Mouse (Mus musculus): ENCODE measurements around the gene Dgcr2. TPM values are rescaled to one million over a fixed set of nuclear protein-coding genes. Genes with fewer than 3 reads are reported as not detected.
A peak's percentile ranks its signal among the peaks of the same experiment; 100 is the strongest.

Gene Dgcr2
- polyA plus RNA-seq, 1 experiment from 2014 or later: 97.9 TPM

DNA sequence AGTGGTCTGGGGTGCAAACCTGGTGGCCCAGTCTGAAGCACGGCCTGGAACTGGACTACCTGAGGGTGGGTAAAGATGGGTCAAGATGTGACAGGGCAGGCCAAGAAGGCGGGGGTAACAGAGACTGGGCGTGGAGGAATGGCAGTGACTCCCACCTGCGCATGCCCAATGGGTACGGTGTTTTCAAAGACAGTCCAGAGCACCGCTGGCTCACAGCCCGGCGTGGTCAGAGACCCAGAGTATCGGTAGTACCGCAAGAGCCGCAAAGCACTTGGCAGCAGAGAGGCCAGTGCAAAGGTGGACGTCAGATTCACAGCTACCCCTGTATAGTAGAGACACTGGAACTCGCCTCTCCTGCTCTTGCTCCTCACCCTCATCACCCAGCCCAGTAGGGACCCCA lies 62.9 kb downstream of the Dgcr2 start:
- Histone ChIP-seq H3K36me3 (replicated peaks) (peaks cover 7% of the 10 kb centered on the region; the same call in 1 of the 2 replicates), H3K4me2 (no peak overlapping the region), H3K4me3 (replicated peaks) (no peak overlapping the region), H3K27ac (no peak overlapping the region), H3K9ac (no peak overlapping the region), H3K4me1 (peaks cover 17% of the 10 kb centered on the region), H3K27me3 (peaks cover 76% of the 10 kb centered on the region), H3K9me3 (no peaks in the 10 kb centered on the region)
- no peak for ATAC-seq (ENCODE audit: low FRiP score)
- WGBS: 51% methylated on average over 13 of the region's 13 CpGs

DNA sequence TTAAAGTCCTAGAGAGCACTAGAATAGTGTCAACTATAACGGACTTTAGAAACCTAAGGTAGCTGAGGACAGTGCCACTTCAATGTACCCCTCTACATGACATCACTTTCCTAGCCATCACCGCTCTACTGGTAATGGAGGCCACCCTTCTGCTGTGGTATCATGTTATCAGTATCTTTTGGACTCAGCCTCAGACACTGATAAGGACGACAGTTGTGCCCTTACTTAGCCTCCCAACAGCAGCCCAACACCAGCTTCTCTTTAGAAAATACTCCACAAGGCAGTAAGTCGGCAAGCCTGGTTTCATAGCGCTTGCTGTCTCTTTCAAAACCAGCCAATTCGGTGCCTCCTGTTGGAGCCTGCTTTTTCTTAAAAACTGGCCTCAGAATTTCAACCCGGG lies 63.8 kb downstream of the Dgcr2 start:
- no peaks in the 10 kb centered on the region for H3K36me3 ChIP-seq (replicated peaks)
- no peak for ATAC-seq (ENCODE audit: low FRiP score)
- no peak overlapping the region for H3K9ac ChIP-seq

DNA sequence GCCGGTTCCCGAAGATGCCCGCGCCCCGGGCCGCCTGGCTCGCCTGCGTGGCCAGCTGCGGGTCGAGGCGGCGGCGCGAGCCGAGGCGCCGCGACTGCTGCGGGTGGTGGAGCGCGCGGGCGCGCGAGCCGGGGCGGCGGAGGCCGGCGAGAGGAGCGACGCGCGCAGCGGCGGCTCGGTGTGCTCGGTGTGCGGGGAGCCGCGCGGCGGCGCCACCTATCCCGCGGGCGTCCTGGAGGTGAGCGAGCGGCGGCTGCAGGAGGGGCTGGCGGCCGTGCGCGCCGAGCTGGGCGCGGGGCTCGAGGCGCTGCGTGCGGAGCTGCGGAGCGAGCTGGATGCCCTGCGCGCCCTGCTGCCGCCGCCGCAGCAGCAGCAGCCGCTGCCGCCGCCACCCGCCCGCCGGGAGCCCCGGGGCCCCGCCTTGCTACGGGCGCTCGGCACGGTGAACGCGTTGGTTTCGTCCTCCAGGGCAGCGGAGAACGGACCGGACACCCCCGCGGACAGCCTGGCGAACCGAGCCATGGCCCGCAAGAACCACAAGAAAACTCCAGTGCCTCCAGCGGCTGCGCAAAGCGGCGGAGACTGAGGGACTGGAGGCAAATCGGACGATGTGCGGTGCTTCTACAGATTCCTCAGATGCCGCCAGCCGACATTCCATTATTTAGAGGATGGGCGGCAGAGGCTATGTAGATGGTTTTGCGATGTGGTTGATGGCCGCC lies 64.5 kb downstream of the Dgcr2 start:
- peak overlapping the region; percentile 61 for H3K4me3 ChIP-seq (replicated peaks)
- ATAC-seq (ENCODE audit: low FRiP score): peak; percentile 78
- peak overlapping the region; percentile 65; the same call in 1 of the 2 replicates for H3K27ac ChIP-seq
- H3K9me3 ChIP-seq: no peaks in the 10 kb centered on the region
- H3K27me3 ChIP-seq: peaks cover 91% of the 10 kb centered on the region
- no peaks in the 10 kb centered on the region for H3K36me3 ChIP-seq (replicated peaks)
- H3K9ac ChIP-seq: peak overlapping the region; percentile 56
- H3K4me1 ChIP-seq: peaks cover 17% of the 10 kb centered on the region
- H3K4me2 ChIP-seq: peak overlapping the region; percentile 96
- WGBS: under 1% methylated on average over 65 of the region's 103 CpGs

More for the DNA sequence above, 63.8 kb downstream of the Dgcr2 start:
- peak overlapping the region; percentile 61 for H3K4me3 ChIP-seq (replicated peaks)
- H3K4me2 ChIP-seq: peak overlapping the region; percentile 96
- H3K27ac ChIP-seq: no peak overlapping the region
- H3K9me3 ChIP-seq: no peaks in the 10 kb centered on the region
- peaks cover 85% of the 10 kb centered on the region for H3K27me3 ChIP-seq
- WGBS: 48% methylated on average over 7 of the region's 7 CpGs
- H3K4me1 ChIP-seq: peaks cover 17% of the 10 kb centered on the region

DNA sequence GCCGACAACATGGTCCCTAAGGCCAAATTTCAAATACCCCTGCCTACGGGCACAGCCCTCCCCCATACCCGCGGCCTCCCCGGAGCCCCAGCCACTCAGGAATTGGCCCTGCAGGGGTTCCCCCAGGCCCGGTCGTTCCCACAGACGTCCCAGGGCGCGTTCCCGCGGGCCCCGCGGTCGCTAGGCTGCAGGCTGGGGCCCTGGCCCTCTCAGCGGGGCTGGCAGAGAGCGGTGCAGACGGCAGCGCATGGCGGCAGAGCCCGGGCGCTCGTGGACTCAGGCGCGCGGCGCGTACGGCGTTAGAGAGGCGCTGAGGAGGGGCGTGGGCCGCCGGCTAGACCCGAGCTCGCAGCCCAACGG lies 65.1 kb downstream of the Dgcr2 start:
- Histone ChIP-seq H3K9me3 (no peaks in the 10 kb centered on the region), H3K36me3 (replicated peaks) (no peaks in the 10 kb centered on the region), H3K4me2 (peak overlapping the region; percentile 96), H3K4me1 (peaks cover 17% of the 10 kb centered on the region), H3K27me3 (peaks cover 94% of the 10 kb centered on the region), H3K9ac (peak overlapping the region; percentile 56), H3K27ac (peak overlapping the region; percentile 65; the same call in 1 of the 2 replicates), H3K4me3 (replicated peaks) (peak overlapping the region; percentile 61)
- WGBS: 1% methylated on average over 37 of the region's 37 CpGs
- peak; percentile 66 for ATAC-seq (ENCODE audit: low FRiP score)

DNA sequence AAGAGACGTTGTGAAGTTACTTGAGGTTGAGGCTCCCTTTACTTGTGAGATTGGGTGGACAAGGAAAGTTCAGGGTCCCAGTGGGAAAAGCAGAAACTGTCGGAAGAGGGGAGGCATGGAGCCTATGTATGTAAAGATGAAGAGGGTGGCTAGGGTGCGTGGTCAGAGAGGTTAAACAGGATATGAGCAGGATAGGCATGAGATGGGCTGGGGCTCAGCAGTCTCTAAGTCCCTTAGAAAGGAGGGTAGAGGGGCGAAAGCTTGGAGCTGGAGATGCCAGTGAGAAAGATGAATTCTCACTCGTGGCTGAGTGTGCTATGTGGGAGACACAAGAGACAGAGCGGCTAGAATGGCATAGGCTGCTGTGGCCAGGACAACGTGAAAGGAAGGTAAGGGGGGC lies 65.5 kb downstream of the Dgcr2 start, which contains the start of gene B830017H08Rik:
B830017H08Rik (plus strand) TSS at position 301 of the 400 bp plus-strand sequence.
- no peak for ATAC-seq (ENCODE audit: low FRiP score)
- Histone ChIP-seq H3K4me2 (peak within 1 kb of the TSS; percentile 96), H3K4me1 (peaks cover 17% of the 10 kb centered on the region), H3K27me3 (peaks cover 94% of the 10 kb centered on the region), H3K36me3 (replicated peaks) (no peaks in the 10 kb centered on the region), H3K27ac (peak within 1 kb of the TSS; percentile 65; the same call in 1 of the 2 replicates), H3K9ac (peak within 1 kb of the TSS; percentile 56), H3K4me3 (replicated peaks) (peak within 1 kb of the TSS; percentile 61), H3K9me3 (no peaks in the 10 kb centered on the region)
- WGBS: 17% methylated on average over 7 of the region's 7 CpGs

DNA sequence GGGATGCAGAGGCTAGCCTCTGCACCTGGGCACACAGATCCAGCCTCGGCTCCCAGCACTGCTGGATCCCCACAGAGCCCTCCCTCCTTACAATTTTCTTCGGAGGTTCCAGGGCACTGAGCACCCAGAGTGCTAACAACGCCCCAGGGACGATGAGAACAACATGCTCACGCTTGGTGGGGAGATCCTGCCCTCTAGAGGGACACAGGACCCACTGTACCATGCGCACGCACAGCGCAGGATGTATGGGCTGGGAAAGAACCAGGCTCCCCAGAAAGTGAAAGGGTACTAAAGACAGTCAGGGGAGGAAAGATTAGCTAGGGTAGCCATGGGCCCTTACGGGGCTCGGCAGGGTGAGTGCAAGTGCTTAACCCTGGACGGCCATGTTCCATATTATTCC lies 66.6 kb downstream of the Dgcr2 start:
- H3K27ac ChIP-seq: no peak overlapping the region
- H3K9ac ChIP-seq: no peak overlapping the region
- peaks cover 90% of the 10 kb centered on the region for H3K27me3 ChIP-seq
- no peaks in the 10 kb centered on the region for H3K9me3 ChIP-seq
- ATAC-seq (ENCODE audit: low FRiP score): no peak
- no peak overlapping the region for H3K4me3 ChIP-seq (replicated peaks)
- no peak overlapping the region for H3K4me2 ChIP-seq
- H3K4me1 ChIP-seq: peaks cover 17% of the 10 kb centered on the region
- 5% methylated on average over 11 of the region's 11 CpGs for WGBS
- no peaks in the 10 kb centered on the region for H3K36me3 ChIP-seq (replicated peaks)

DNA sequence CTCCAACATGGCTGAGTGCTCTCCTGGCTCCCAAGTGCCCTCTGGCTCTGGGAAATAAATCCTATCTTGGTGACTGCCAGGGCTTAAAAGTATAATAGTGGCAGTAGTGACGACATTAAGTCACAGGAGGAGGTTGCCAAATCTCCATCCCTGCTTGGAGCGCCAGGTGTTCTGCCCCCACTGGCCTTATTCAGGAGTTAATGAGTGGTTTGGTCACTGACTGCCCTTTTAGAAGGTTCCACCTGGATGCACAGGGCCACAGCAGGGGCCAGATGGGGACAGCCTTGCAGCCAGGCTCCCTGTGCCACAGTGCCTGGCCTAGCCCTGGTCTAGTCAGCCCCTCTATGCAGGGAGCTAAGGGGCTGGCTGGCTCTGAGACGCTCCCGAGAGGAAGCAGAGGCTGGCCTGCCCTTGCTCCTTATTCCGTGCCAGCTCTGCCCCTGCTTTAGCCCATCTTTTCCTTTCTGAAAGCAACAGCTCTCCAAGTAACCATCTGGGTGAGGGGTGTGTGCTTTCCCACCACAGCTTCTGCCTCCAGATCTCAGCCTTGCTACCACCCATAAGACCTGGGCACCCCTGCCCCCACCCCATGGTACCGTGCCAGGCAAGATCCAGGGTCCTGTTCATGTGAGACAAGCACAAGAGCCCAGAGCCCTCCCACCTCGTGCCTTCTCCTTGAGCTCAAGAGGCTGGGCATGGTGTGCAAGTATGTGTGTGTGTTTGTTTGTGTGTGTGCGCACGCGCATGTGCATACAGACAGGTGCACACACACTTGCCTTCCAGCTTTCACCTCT lies 67.8 kb downstream of the Dgcr2 start:
- no peak overlapping the region for H3K9ac ChIP-seq
- no peak overlapping the region for H3K4me3 ChIP-seq (replicated peaks)
- WGBS: 52% methylated on average over 10 of the region's 10 CpGs
- no peak overlapping the region for H3K4me2 ChIP-seq
- H3K9me3 ChIP-seq: no peaks in the 10 kb centered on the region
- no peaks in the 10 kb centered on the region for H3K36me3 ChIP-seq (replicated peaks)
- H3K27ac ChIP-seq: no peak overlapping the region
- peaks cover 17% of the 10 kb centered on the region for H3K4me1 ChIP-seq
- ATAC-seq (ENCODE audit: low FRiP score): no peak
- peaks cover 78% of the 10 kb centered on the region for H3K27me3 ChIP-seq

DNA sequence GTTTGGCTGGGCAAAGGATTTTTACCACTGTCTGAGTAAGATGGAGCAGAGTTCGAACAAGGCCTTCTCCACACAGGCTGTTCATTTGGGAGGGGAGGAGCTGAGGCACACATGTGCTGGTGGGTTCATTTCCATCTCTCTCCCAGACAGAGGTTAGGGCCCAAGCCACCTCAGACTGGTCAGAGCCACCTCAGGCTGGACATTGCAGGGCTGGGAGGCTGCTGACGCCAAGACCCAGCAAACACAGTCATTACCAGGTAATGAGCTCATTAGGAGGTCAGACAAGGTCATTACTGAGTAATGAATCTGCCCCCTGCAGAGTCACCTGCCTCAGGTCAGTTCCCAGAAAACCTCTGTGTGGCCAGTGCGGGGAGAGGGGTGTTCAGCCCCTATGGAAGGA lies 69.5 kb downstream of the Dgcr2 start:
- H3K4me2 ChIP-seq: no peak overlapping the region
- no peak overlapping the region for H3K4me3 ChIP-seq (replicated peaks)
- peaks cover 11% of the 10 kb centered on the region for H3K4me1 ChIP-seq
- no peak for ATAC-seq (ENCODE audit: low FRiP score)
- no peaks in the 10 kb centered on the region for H3K36me3 ChIP-seq (replicated peaks)
- H3K27me3 ChIP-seq: peaks cover 61% of the 10 kb centered on the region
- H3K9ac ChIP-seq: no peak overlapping the region
- H3K27ac ChIP-seq: no peak overlapping the region
- 62% methylated on average over 3 of the region's 3 CpGs for WGBS
- H3K9me3 ChIP-seq: no peaks in the 10 kb centered on the region

DNA sequence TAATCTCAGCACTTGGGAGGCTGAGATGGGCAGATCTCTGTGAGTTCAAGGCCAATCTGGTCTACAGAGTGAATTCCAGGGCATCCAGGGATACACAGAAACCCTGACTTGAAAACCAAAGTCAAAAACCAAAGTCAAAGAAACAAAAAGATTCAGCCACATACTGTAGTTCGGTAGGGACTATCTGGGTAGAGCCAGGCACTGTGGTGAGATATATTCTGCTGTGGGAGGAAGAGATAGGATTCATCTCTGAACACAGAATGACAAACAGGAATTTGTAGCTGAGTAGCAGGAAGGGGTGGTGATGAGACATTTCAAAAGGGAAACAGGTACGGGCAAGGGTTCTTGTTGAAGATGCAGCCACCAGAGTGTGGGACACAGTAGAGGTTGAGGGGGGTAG lies 70.1 kb downstream of the Dgcr2 start:
- Histone ChIP-seq H3K4me2 (no peak overlapping the region), H3K36me3 (replicated peaks) (no peaks in the 10 kb centered on the region), H3K4me1 (peaks cover 5% of the 10 kb centered on the region), H3K27ac (no peak overlapping the region), H3K4me3 (replicated peaks) (no peak overlapping the region), H3K9me3 (no peaks in the 10 kb centered on the region), H3K9ac (no peak overlapping the region), H3K27me3 (peaks cover 55% of the 10 kb centered on the region)
- WGBS: 83% methylated on average over 2 of the region's 2 CpGs
- no peak for ATAC-seq (ENCODE audit: low FRiP score)

DNA sequence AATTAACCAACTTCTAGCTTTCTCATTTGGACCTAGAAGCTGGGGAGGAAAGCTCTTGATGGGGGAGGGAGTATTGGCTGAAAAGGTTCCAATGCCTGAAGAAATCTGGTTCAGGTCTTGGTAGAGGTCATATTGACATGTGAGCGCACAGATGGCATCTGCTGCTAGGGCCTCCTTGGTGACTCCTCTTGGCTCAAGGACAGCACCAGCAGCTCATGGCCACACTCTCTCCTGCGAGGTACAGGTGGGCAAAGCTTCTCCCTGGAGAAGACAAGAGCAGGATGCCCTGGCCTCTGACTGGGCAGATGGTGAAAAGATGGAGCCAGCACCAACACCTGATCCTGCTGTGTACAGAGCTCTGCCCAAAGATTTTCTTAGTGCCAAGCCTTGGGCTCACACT lies 71.9 kb downstream of the Dgcr2 start:
- H3K36me3 ChIP-seq (replicated peaks): no peaks in the 10 kb centered on the region
- peaks cover 49% of the 10 kb centered on the region for H3K27me3 ChIP-seq
- no peak overlapping the region for H3K9ac ChIP-seq
- no peak overlapping the region for H3K4me3 ChIP-seq (replicated peaks)
- 82% methylated on average over 2 of the region's 2 CpGs for WGBS
- no peak overlapping the region for H3K4me2 ChIP-seq
- no peaks in the 10 kb centered on the region for H3K9me3 ChIP-seq
- no peak for ATAC-seq (ENCODE audit: low FRiP score)
- no peak overlapping the region for H3K27ac ChIP-seq
- no peaks in the 10 kb centered on the region for H3K4me1 ChIP-seq

DNA sequence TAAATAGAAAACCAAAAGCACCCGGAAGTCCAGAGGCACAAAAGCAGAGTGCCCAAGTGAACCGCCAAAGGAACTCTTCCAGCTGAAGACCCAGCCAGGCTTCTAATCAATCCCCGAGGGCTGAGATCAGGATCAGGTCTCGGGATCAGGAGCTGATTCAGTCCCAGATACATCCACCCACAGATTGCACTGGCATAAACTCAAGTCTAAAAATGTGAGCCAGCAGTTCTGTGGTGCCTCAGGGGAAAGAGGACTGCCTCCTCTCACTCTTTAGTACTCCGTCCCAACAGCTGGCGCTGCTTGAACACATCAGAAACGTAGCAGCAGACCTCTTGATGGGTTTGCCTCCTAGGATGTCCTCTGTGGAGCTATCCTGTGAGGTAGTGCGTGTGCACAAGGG lies 81.8 kb downstream of the Dgcr2 start:
- no peaks in the 10 kb centered on the region for H3K36me3 ChIP-seq (replicated peaks)
- H3K4me2 ChIP-seq: no peak overlapping the region
- WGBS: 84% methylated on average over 8 of the region's 8 CpGs
- no peak overlapping the region for H3K9ac ChIP-seq
- H3K4me1 ChIP-seq: peaks cover 13% of the 10 kb centered on the region
- no peak overlapping the region for H3K27ac ChIP-seq
- ATAC-seq (ENCODE audit: low FRiP score): no peak
- H3K9me3 ChIP-seq: no peaks in the 10 kb centered on the region
- no peak overlapping the region for H3K4me3 ChIP-seq (replicated peaks)
- H3K27me3 ChIP-seq: peaks cover 61% of the 10 kb centered on the region

Data from forebrain, embryonic 12.5 days (tissue).